Mouse (Mus musculus) adrenal gland, adult (tissue): ENCODE measurements at regions not wholly inside any gene's neighbourhood (a gene's known extent, or its start where the extent isn't known, plus 50 kb on each side); places are given as distances from the start of the nearest gene placed in this dataset.
A peak's percentile ranks its signal among the peaks of the same experiment; 100 is the strongest.

Experiments used
- DNase-seq, 2 experiments: peaks; one replicate each; pipeline ENCODE4 v3.0.0; 2022 to 2023; ENCODE audit warnings: low spot score in 1 of 2; ENCODE audit not compliant: inconsistent age in 2 of 2

DNA sequence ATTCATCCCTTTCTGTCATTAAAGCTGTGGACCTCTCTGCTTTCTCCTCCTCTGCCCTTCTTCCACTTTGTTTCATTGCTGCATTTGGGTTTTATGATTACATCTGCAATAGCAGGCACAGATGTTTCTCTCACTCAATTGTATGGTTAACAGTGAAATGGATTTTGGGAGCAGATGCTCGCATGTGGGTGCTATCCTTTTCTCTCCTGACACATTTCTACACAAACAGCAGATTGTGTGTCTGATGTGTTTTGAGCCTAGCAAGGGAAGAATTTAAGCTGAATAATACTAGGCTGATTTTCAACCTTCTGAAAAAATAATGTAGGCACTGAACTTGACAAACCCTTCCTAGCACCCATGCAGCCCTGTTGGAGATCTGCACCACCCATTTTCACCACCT, 56.9 kb upstream of the Ldoc1 start:
- DNase-seq: no peak

DNA sequence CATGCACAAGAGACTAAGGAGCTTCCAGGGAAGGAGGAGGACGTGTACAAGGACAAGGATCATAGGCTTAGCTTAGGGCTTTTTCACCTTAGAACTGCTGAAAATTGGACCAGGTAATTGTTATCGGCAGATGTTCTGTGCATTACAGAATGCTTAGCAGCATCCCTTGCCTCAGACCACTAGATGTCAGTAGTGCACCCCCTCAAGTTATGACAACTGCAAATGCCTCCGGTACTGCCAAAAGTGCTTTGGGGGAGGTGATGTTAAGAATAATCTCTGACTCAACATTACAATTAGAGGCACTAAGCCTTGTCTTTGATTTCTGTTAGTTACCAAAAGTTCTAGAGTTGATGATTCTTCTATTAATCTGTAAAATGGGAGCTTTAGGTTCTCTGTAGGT, 56.2 kb upstream of the Ldoc1 start:
- peak; percentile 6 to 45 for DNase-seq
